Mouse (Mus musculus) limb, embryonic 14.5 days (tissue): ENCODE data around the gene Set. TPM values are rescaled to one million over a fixed set of nuclear protein-coding genes. Genes with fewer than 3 reads are reported as not detected.

Experiments used
- ATAC-seq: fragments of 200-750 bp; cut with Nextera tagmentation; 2 replicates; pipeline ENCODE4 v1.8.0; 2017; ENCODE audit warnings: low read depth, moderate number of reproducible peaks, moderate TSS enrichment; ENCODE audit not compliant: low FRiP score
- DNase-seq: peaks from one replicate; pipeline ENCODE4 v3.0.0-alpha.2; 2015; ENCODE audit warnings: low spot score
- H3K27ac ChIP-seq: fragments of 300-500 bp; sonication (generic); replicated peaks from 2 replicates; pipeline ENCODE4 v1.5.1; 2014; ENCODE audit warnings: low read depth, mild to moderate bottlenecking, low read length, moderate library complexity, mixed read lengths
- H3K27me3 ChIP-seq: fragments of 300-500 bp; sonication (generic); 2 replicates; pipeline ENCODE4 v1.6.1; 2014; ENCODE audit warnings: low read length, mixed read lengths; ENCODE audit not compliant: control insufficient read depth, insufficient read depth
- H3K36me3 ChIP-seq: fragments of 300-500 bp; sonication (generic); 2 replicates; pipeline ENCODE4 v1.6.1; 2014; ENCODE audit warnings: mild to moderate bottlenecking, low read length, moderate library complexity, mixed read lengths; ENCODE audit not compliant: control insufficient read depth, insufficient read depth
- H3K4me1 ChIP-seq: fragments of 300-500 bp; sonication (generic); 2 replicates; pipeline ENCODE4 v1.6.1; 2014; ENCODE audit warnings: antibody characterized with exemption, low read length, mixed read lengths; ENCODE audit not compliant: control insufficient read depth, insufficient read depth
- H3K4me2 ChIP-seq: fragments of 300-500 bp; sonication (generic); replicated peaks from 2 replicates; pipeline ENCODE4 v1.6.1; 2014; ENCODE audit warnings: low read depth, mild to moderate bottlenecking, low read length, moderate library complexity; ENCODE audit not compliant: severe bottlenecking
- H3K4me3 ChIP-seq: fragments of 300-500 bp; sonication (generic); replicated peaks from 2 replicates; pipeline ENCODE4 v1.5.1; 2014; ENCODE audit warnings: low read length
- H3K9ac ChIP-seq: fragments of 300-500 bp; sonication (generic); 2 replicates; pipeline ENCODE4 v1.6.1; 2014; ENCODE audit warnings: mild to moderate bottlenecking, low read depth, low read length, moderate library complexity; ENCODE audit not compliant: severe bottlenecking
- H3K9me3 ChIP-seq: fragments of 300-500 bp; sonication (generic); 2 replicates; pipeline ENCODE4 v1.6.1; 2016; ENCODE audit warnings: low read length; ENCODE audit not compliant: control insufficient read depth
- POLR2A ChIP-seq: fragments of 200-500 bp; IDR thresholded peaks from 2 replicates; pipeline ENCODE4 v1.8.0; 2012; ENCODE audit warnings: inconsistent platforms, mild to moderate bottlenecking, moderate library complexity, borderline replicate concordance; ENCODE audit not compliant: insufficient read depth, insufficient read length; ENCODE audit errors: extremely low read depth
- WGBS: fragments of 180-500 bp; shearing (Covaris S2); extraction: QIAGEN DNeasy Blood & Tissue Kit; methylation state at CpG from one replicate; pipeline ENCODE4 v1.1.7; 2014; 5-methylcytosine and 5-hydroxymethylcytosine counted together
- polyA plus RNA-seq, 2 experiments: library from polyadenylated mRNA; depleted of rRNA in 1 of 2; stranded (reverse) in 1 of 2; unstranded in 1 of 2; fragments of >200 nt; fragmentation: Nextera tagmentation in 1 of 2; extraction: Ambion mirVana in 1 of 2; gene quantifications; 2 replicates each; pipeline versions ENCODE4 v1.2.1 to v1.2.3; 2012 to 2014

Set gene
- polyA plus RNA-seq, 2 experiments, result 295 to 426 TPM

GRCm38 (mm10) chr2:30042445-30042844 is 14.7 kb upstream of the Set start:
- WGBS, result 1% methylated on average over 4 of the region's 4 CpGs
- Histone ChIP-seq H3K36me3 (peaks cover 21% of the 10 kb centered on the region; the same call in 1 of the 2 replicates), H3K4me2 (no peak overlapping the region), H3K4me1 (no peaks in the 10 kb centered on the region), H3K9ac (no peak overlapping the region), H3K9me3 (no peaks in the 10 kb centered on the region), H3K27ac (no peak overlapping the region), H3K27me3 (no peaks in the 10 kb centered on the region), H3K4me3 (no peak overlapping the region)
- peak; percentile 58; the same call in 1 of the 2 replicates for ATAC-seq
- DNase-seq, result peak; percentile 82
- TF ChIP-seq POLR2A, result no peak

DNA sequence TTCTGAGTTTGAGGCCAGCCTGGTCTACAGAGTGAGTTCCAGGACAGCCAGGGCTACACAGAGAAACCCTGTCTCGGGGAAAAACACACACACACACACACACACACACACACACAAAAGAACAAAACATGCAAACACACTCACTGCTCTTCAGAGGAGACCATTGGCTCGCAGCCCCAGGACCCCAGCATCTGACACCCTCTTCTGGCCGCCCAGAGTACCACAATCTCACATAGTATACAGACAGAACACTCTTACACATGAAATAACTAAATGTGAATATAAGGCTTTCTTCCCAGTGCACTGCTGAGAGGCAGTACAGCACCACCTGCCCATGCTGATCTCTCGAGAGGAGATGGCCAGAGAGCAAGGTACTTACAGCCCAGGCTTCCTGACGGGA is 12.6 kb upstream of the Set start:
- no peaks in the 10 kb centered on the region for H3K27me3 ChIP-seq
- no peak overlapping the region for H3K9ac ChIP-seq
- no peaks in the 10 kb centered on the region for H3K9me3 ChIP-seq
- WGBS, result 89% methylated on average over 5 of the region's 5 CpGs
- DNase-seq (no peak), ATAC-seq (no peak)
- H3K4me1 ChIP-seq, result no peaks in the 10 kb centered on the region
- no peak overlapping the region for H3K4me3 ChIP-seq
- TF ChIP-seq POLR2A, result no peak
- H3K36me3 ChIP-seq, result peaks cover 14% of the 10 kb centered on the region; the same call in 1 of the 2 replicates
- H3K27ac ChIP-seq, result no peak overlapping the region
- no peak overlapping the region for H3K4me2 ChIP-seq

- Histone ChIP-seq H3K4me1 (no peaks in the 10 kb centered on the region), H3K27me3 (no peaks in the 10 kb centered on the region), H3K4me2 (no peak overlapping the region), H3K27ac (no peak overlapping the region), H3K36me3 (peaks cover 10% of the 10 kb centered on the region; the same call in 1 of the 2 replicates), H3K9me3 (no peaks in the 10 kb centered on the region), H3K9ac (no peak overlapping the region), H3K4me3 (no peak overlapping the region)
- ATAC-seq (no peak), DNase-seq (no peak)
- WGBS, result 95% methylated on average over 6 of the region's 6 CpGs
- TF ChIP-seq POLR2A, result no peak
Observed at GRCm38 (mm10) chr2:30047127-30047526, 10.1 kb upstream of the Set start.

GRCm38 (mm10) chr2:30048101-30048501 is 9.1 kb upstream of the Set start:
- H3K27ac ChIP-seq, result no peak overlapping the region
- no peak for ATAC-seq

DNA sequence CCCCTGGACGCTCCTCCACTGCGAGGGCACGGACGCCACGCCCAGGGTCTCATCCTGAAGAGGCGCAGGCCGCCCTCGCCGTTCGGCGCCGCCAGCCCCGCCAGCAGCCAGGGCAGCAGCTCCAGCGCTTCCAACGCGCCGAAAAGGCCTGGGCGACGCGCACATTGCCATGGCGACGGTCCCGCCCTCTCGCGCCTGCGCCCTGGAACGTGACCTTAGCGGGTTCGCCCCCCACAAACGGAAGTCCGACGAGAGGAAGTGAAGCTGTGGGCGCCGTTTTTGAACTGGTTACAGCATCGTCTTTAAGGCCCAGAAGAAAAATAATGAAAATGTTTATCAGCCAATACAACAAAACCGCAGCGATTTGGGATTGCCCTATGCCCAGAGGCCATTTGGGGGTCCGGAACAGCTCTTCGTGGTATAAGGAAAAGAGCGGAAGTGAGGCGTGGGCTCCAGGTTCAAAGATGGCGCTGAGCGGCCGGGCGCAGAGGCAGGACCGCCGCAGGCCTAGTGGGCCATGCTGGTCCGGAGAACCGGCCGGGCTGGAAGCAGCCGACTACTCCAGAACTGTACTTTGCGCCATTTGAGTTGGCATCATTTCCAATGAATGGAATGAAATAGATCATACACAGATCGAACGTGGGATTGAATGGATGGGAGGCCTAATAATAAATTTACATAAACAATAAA is 8.3 kb upstream of the Set start, which contains the start of gene Wdr34:
Wdr34 (minus strand) TSS at position 183 of the 690 bp plus-strand sequence.
- H3K9me3 ChIP-seq, result no peaks in the 10 kb centered on the region
- TF ChIP-seq POLR2A, result peak; percentile 70; the same call in 1 of the 2 replicates
- H3K4me3 ChIP-seq, result peak within 1 kb of the TSS; percentile 69
- H3K27ac ChIP-seq, result peak within 1 kb of the TSS; percentile 93
- no peaks in the 10 kb centered on the region for H3K27me3 ChIP-seq
- H3K9ac ChIP-seq, result peak within 1 kb of the TSS; percentile 67
- ATAC-seq, result peak; percentile 94
- H3K36me3 ChIP-seq, result peaks cover 10% of the 10 kb centered on the region; the same call in 1 of the 2 replicates
- 1% methylated on average over 53 of the region's 54 CpGs for WGBS
- DNase-seq, result peak; percentile 94
- peak within 1 kb of the TSS; percentile 62 for H3K4me2 ChIP-seq
- no peaks in the 10 kb centered on the region for H3K4me1 ChIP-seq

More at GRCm38 (mm10) chr2:30048101-30048501, 9.1 kb upstream of the Set start:
- peaks cover 10% of the 10 kb centered on the region; the same call in 1 of the 2 replicates for H3K36me3 ChIP-seq
- H3K4me3 ChIP-seq, result peak overlapping the region; percentile 69
- H3K4me2 ChIP-seq, result peak overlapping the region; percentile 62
- no peaks in the 10 kb centered on the region for H3K27me3 ChIP-seq
- WGBS, result 53% methylated on average over 11 of the region's 11 CpGs
- TF ChIP-seq POLR2A, result no peak
- peak overlapping the region; percentile 67 for H3K9ac ChIP-seq
- H3K9me3 ChIP-seq, result no peaks in the 10 kb centered on the region
- no peaks in the 10 kb centered on the region for H3K4me1 ChIP-seq
- no peak for DNase-seq

GRCm38 (mm10) chr2:30049831-30050230 is 7.3 kb upstream of the Set start:
- no peaks in the 10 kb centered on the region for H3K27me3 ChIP-seq
- peaks cover 10% of the 10 kb centered on the region; the same call in 1 of the 2 replicates for H3K36me3 ChIP-seq
- DNase-seq (no peak), ATAC-seq (no peak)
- H3K4me2 ChIP-seq, result no peak overlapping the region
- H3K4me3 ChIP-seq, result no peak overlapping the region
- H3K9ac ChIP-seq, result no peak overlapping the region
- TF ChIP-seq POLR2A, result no peak
- H3K4me1 ChIP-seq, result no peaks in the 10 kb centered on the region
- H3K9me3 ChIP-seq, result no peaks in the 10 kb centered on the region
- no peak overlapping the region for H3K27ac ChIP-seq
- WGBS, result 87% methylated on average over 3 of the region's 3 CpGs
